Mouse (Mus musculus) ZHBTc4 (cell line): ENCODE measurements around the gene Gm14418.

Source experiments
- DNase-seq: peaks from one replicate; pipeline ENCODE4 v3.0.0-alpha.2; 2011; ENCODE audit warnings: low read depth, low spot score

Gene Gm14418

DNA sequence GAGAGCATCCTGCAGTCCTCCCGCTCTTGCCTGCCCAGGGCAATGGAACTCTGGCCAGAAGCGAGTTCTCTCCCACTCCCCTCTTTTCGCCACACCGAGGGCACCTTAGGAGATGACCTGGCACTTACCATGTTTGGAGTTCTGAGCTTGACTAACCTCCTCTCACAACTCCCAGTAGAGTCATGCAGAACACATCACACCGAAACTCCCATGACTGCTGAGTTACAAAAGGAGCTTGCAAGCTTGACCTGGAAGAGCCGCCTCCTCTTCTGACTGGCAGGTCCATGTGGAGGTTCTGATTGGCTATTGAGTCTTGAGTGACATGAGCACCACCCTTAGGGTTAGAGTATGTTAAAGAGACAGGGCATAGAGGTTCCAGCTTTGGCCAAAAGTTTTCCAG is at the start of gene Gm14418:
TSS of gene Gm14418 (minus strand) at position 225 of the 400 bp plus-strand sequence.
- peak; percentile 63 for DNase-seq
